Mouse (Mus musculus) hindbrain, embryonic 10.5 days (tissue): ENCODE measurements around the gene Gm1043. TPM values are rescaled to one million over a fixed set of nuclear protein-coding genes. Genes with fewer than 3 reads are reported as not detected.

Experiments used
- DNase-seq: peaks from one replicate; pipeline ENCODE4 v3.0.0-alpha.2; 2017; ENCODE audit warnings: low spot score
- H3K27ac ChIP-seq: fragments of 300-500 bp; sonication (generic); 2 replicates; pipeline ENCODE4 v1.5.1; 2016; ENCODE audit warnings: mild to moderate bottlenecking, moderate library complexity
- H3K27me3 ChIP-seq: fragments of 300-500 bp; sonication (generic); 2 replicates; pipeline ENCODE4 v1.6.1; 2016; ENCODE audit warnings: mild to moderate bottlenecking; ENCODE audit not compliant: poor library complexity, insufficient read depth, severe bottlenecking
- H3K36me3 ChIP-seq: fragments of 300-500 bp; sonication (generic); 2 replicates; pipeline ENCODE4 v1.6.1; 2016; ENCODE audit warnings: mild to moderate bottlenecking, moderate library complexity
- H3K4me1 ChIP-seq: fragments of 300-500 bp; sonication (generic); replicated peaks from 2 replicates; pipeline ENCODE4 v1.6.1; 2016; ENCODE audit warnings: mild to moderate bottlenecking
- H3K4me3 ChIP-seq: fragments of 300-500 bp; sonication (generic); 2 replicates; pipeline ENCODE4 v1.5.1; 2016; ENCODE audit warnings: mild to moderate bottlenecking, moderate library complexity
- H3K9me3 ChIP-seq: fragments of 300-500 bp; sonication (generic); 2 replicates; pipeline ENCODE4 v1.6.1; 2016; ENCODE audit warnings: mild to moderate bottlenecking, moderate library complexity
- whole genome bisulfite sequencing: fragments of 180-500 bp; shearing (Covaris S2); methylation state at CpG from one replicate; pipeline ENCODE4 v1.1.7; 2016; 5-methylcytosine and 5-hydroxymethylcytosine counted together
- polyA plus RNA-seq: library from polyadenylated mRNA; unstranded; fragments of >200 nt; fragmentation: Nextera tagmentation; extraction: Ambion mirVana; gene quantifications from 2 replicates; pipeline ENCODE4 v1.2.1, GENCODE M21; 2016

Gene Gm1043
- polyA plus RNA-seq, 1 experiment from 2014 or later: 0.08 TPM

- 51% methylated on average over 9 of the region's 9 CpGs for WGBS
- no peaks in the 10 kb centered on the region for H3K36me3 ChIP-seq
- H3K4me3 ChIP-seq: no peak overlapping the region
- H3K9me3 ChIP-seq: no peaks in the 10 kb centered on the region
- H3K27me3 ChIP-seq: no peaks in the 10 kb centered on the region
- no peak overlapping the region for H3K27ac ChIP-seq
- peaks cover 11% of the 10 kb centered on the region; the same call in 1 of the 2 replicates for H3K4me1 ChIP-seq
- DNase-seq: no peak
These were observed 34.4 kb upstream of the Gm1043 start for GRCm38 (mm10) chr5:37050521-37051373.

- Histone ChIP-seq H3K27ac (no peak overlapping the region), H3K4me1 (peaks cover 11% of the 10 kb centered on the region; the same call in 1 of the 2 replicates), H3K27me3 (no peaks in the 10 kb centered on the region), H3K9me3 (no peaks in the 10 kb centered on the region), H3K4me3 (no peak overlapping the region), H3K36me3 (no peaks in the 10 kb centered on the region)
- DNase-seq: no peak
- 89% methylated on average over 16 of the region's 16 CpGs for WGBS
These were observed 33.6 kb upstream of the Gm1043 start for GRCm38 (mm10) chr5:37051374-37052100.

GRCm38 (mm10) chr5:37052846-37053245 lies 32.3 kb upstream of the Gm1043 start:
- 87% methylated on average over 5 of the region's 5 CpGs for WGBS
- Histone ChIP-seq H3K27me3 (no peaks in the 10 kb centered on the region), H3K4me3 (no peak overlapping the region)

GRCm38 (mm10) chr5:37055789-37056188 lies 29.4 kb upstream of the Gm1043 start:
- 93% methylated on average over 1 of the region's 1 CpGs for WGBS
- H3K4me3 ChIP-seq: no peak overlapping the region
- DNase-seq: no peak
- H3K27ac ChIP-seq: no peak overlapping the region
- H3K27me3 ChIP-seq: no peaks in the 10 kb centered on the region
- H3K9me3 ChIP-seq: no peaks in the 10 kb centered on the region
- no peaks in the 10 kb centered on the region for H3K36me3 ChIP-seq
- peaks cover 8% of the 10 kb centered on the region; the same call in 1 of the 2 replicates for H3K4me1 ChIP-seq

More at GRCm38 (mm10) chr5:37052846-37053245, 32.3 kb upstream of the Gm1043 start:
- Histone ChIP-seq H3K4me1 (peaks cover 11% of the 10 kb centered on the region; the same call in 1 of the 2 replicates), H3K9me3 (no peaks in the 10 kb centered on the region), H3K36me3 (no peaks in the 10 kb centered on the region), H3K27ac (no peak overlapping the region)
- DNase-seq: no peak

GRCm38 (mm10) chr5:37056471-37056870 lies 28.7 kb upstream of the Gm1043 start:
- 87% methylated on average over 3 of the region's 3 CpGs for WGBS
- H3K4me3 ChIP-seq: no peak overlapping the region
- no peaks in the 10 kb centered on the region for H3K36me3 ChIP-seq

GRCm38 (mm10) chr5:37061612-37062011 lies 23.6 kb upstream of the Gm1043 start:
- Histone ChIP-seq H3K9me3 (no peaks in the 10 kb centered on the region), H3K27me3 (no peaks in the 10 kb centered on the region), H3K4me3 (no peak overlapping the region), H3K36me3 (no peaks in the 10 kb centered on the region), H3K27ac (no peak overlapping the region), H3K4me1 (peaks cover 14% of the 10 kb centered on the region)
- 90% methylated on average over 8 of the region's 8 CpGs for WGBS
- DNase-seq: no peak

More at GRCm38 (mm10) chr5:37056471-37056870, 28.7 kb upstream of the Gm1043 start:
- Histone ChIP-seq H3K4me1 (0 out of 2 replicates have a peak, but pooled peaks cover 3% of the 10 kb centered on the region), H3K9me3 (no peaks in the 10 kb centered on the region), H3K27ac (no peak overlapping the region), H3K27me3 (no peaks in the 10 kb centered on the region)
- no peak for DNase-seq

- DNase-seq: no peak
- Histone ChIP-seq H3K36me3 (no peaks in the 10 kb centered on the region), H3K9me3 (no peaks in the 10 kb centered on the region), H3K27ac (no peak overlapping the region), H3K4me3 (no peak overlapping the region), H3K27me3 (no peaks in the 10 kb centered on the region), H3K4me1 (peaks cover 14% of the 10 kb centered on the region)
- 72% methylated on average over 13 of the region's 13 CpGs for WGBS
These were observed 20.4 kb upstream of the Gm1043 start for GRCm38 (mm10) chr5:37064454-37065449.

GRCm38 (mm10) chr5:37066703-37067568 lies 18.2 kb upstream of the Gm1043 start:
- Histone ChIP-seq H3K27me3 (no peaks in the 10 kb centered on the region), H3K9me3 (no peaks in the 10 kb centered on the region), H3K4me3 (no peak overlapping the region), H3K4me1 (peaks cover 14% of the 10 kb centered on the region), H3K36me3 (no peaks in the 10 kb centered on the region), H3K27ac (no peak overlapping the region)
- DNase-seq: no peak
- 77% methylated on average over 8 of the region's 8 CpGs for WGBS

- Histone ChIP-seq H3K27me3 (peaks cover 16% of the 10 kb centered on the region), H3K27ac (no peak overlapping the region), H3K4me3 (no peak overlapping the region), H3K4me1 (peaks cover 9% of the 10 kb centered on the region; the same call in 1 of the 2 replicates), H3K9me3 (no peaks in the 10 kb centered on the region), H3K36me3 (no peaks in the 10 kb centered on the region)
- DNase-seq: no peak
- WGBS: 91% methylated on average over 4 of the region's 4 CpGs
These were observed 11.5 kb upstream of the Gm1043 start for GRCm38 (mm10) chr5:37073660-37074059.

GRCm38 (mm10) chr5:37076692-37077329 lies 8.4 kb upstream of the Gm1043 start:
- 60% methylated on average over 12 of the region's 12 CpGs for WGBS
- Histone ChIP-seq H3K4me3 (no peak overlapping the region), H3K4me1 (peaks cover 11% of the 10 kb centered on the region), H3K27ac (no peak overlapping the region), H3K27me3 (peaks cover 16% of the 10 kb centered on the region), H3K36me3 (no peaks in the 10 kb centered on the region), H3K9me3 (no peaks in the 10 kb centered on the region)
- no peak for DNase-seq

GRCm38 (mm10) chr5:37077330-37077698 lies 7.9 kb upstream of the Gm1043 start:
- Histone ChIP-seq H3K36me3 (no peaks in the 10 kb centered on the region), H3K9me3 (no peaks in the 10 kb centered on the region), H3K27ac (no peak overlapping the region), H3K4me3 (no peak overlapping the region), H3K27me3 (peaks cover 16% of the 10 kb centered on the region), H3K4me1 (peaks cover 16% of the 10 kb centered on the region)
- 38% methylated on average over 3 of the region's 3 CpGs for WGBS
- DNase-seq: no peak
